47 mouse cellular contexts compared by ENCODE assay signal in genomic region chr15:100288980-100289379, GRCm38 (mm10). TPM values are rescaled to one million over a fixed set of nuclear protein-coding genes. Genes with fewer than 3 reads are reported as not detected.
"Had no signal": no experiment of that assay in that cellular context is flagged by ENCODE, and none has a peak within 500 bp of the region (broad histone marks: within the 10 kb centered on the region; RNA-seq: fewer than 3 reads in every experiment).

No protein-coding gene starts in this region.

- H3K4me3 ChIP-seq: limb, embryonic 10.5 days; limb, embryonic 12.5 days; limb, embryonic 13.5 days; limb, embryonic 15.5 days; liver, embryonic 12.5 days; liver, embryonic 13.5 days; liver, embryonic 15.5 days; lung, embryonic 15.5 days; megakaryocyte, embryonic 14.5 days; midbrain, embryonic 10.5 days; midbrain, embryonic 12.5 days; midbrain, embryonic 13.5 days; midbrain, embryonic 15.5 days; myocyte; neural tube, embryonic 12.5 days; neural tube, embryonic 13.5 days had no signal

- H3K9me3 ChIP-seq: limb, embryonic 10.5 days; limb, embryonic 13.5 days; limb, embryonic 15.5 days; liver, embryonic 12.5 days; liver, embryonic 13.5 days; liver, embryonic 15.5 days; lung, embryonic 15.5 days; midbrain, embryonic 10.5 days; midbrain, embryonic 12.5 days; midbrain, embryonic 13.5 days; midbrain, embryonic 15.5 days; neural tube, embryonic 13.5 days had no signal

- H3K36me3 ChIP-seq: limb, embryonic 10.5 days; limb, embryonic 12.5 days; limb, embryonic 13.5 days; limb, embryonic 15.5 days; liver, embryonic 12.5 days; liver, embryonic 13.5 days; liver, embryonic 15.5 days; lung, embryonic 15.5 days; midbrain, embryonic 10.5 days; midbrain, embryonic 12.5 days; midbrain, embryonic 13.5 days; midbrain, embryonic 15.5 days; neural tube, embryonic 12.5 days; neural tube, embryonic 13.5 days had no signal

- ATAC-seq: liver, embryonic 12.5 days; liver, postnatal 0 days; lung, postnatal 0 days; midbrain, embryonic 13.5 days; midbrain, embryonic 15.5 days; midbrain, embryonic 16.5 days had no signal

- H3K9ac ChIP-seq: limb, embryonic 12.5 days; limb, embryonic 13.5 days; limb, embryonic 15.5 days; liver, embryonic 12.5 days; liver, embryonic 13.5 days; liver, embryonic 14.5 days; liver, embryonic 15.5 days; liver, postnatal 0 days; lung, embryonic 14.5 days; lung, embryonic 15.5 days; midbrain, embryonic 12.5 days; midbrain, embryonic 13.5 days; midbrain, embryonic 15.5 days; neural tube, embryonic 12.5 days; neural tube, embryonic 13.5 days had no signal

- DNase-seq: left cerebral cortex, postnatal 4 days; liver; liver, embryonic 13.5 days; liver, postnatal 0 days; lung, adult 18-20 months; lung, adult 2 months; lung, embryonic 14.5 days; lung, postnatal 10 days; lung, postnatal 14 days; lung, postnatal 36 days; lung, postnatal 4 days; midbrain, embryonic 14.5 days had no signal

- H3K27ac ChIP-seq: limb, embryonic 10.5 days; limb, embryonic 12.5 days; limb, embryonic 13.5 days; limb, embryonic 15.5 days; liver, embryonic 12.5 days; liver, embryonic 13.5 days; liver, embryonic 14.5 days; liver, embryonic 15.5 days; lung, embryonic 15.5 days; macrophage; midbrain, embryonic 10.5 days; midbrain, embryonic 12.5 days; midbrain, embryonic 13.5 days; midbrain, embryonic 15.5 days; neural tube, embryonic 12.5 days; neural tube, embryonic 13.5 days had no signal

- H3K4me1 ChIP-seq: limb, embryonic 10.5 days; limb, embryonic 12.5 days; limb, embryonic 13.5 days; limb, embryonic 15.5 days; liver, embryonic 12.5 days; liver, embryonic 13.5 days; liver, embryonic 15.5 days; lung, embryonic 15.5 days; megakaryocyte, embryonic 14.5 days; midbrain, embryonic 10.5 days; midbrain, embryonic 12.5 days; midbrain, embryonic 13.5 days; midbrain, embryonic 15.5 days; neural tube, embryonic 12.5 days; neural tube, embryonic 13.5 days had no signal

- H3K27me3 ChIP-seq: limb, embryonic 12.5 days; limb, embryonic 13.5 days; limb, embryonic 15.5 days; liver, embryonic 12.5 days; liver, embryonic 13.5 days; liver, embryonic 15.5 days; lung, embryonic 15.5 days; midbrain, embryonic 12.5 days; midbrain, embryonic 13.5 days; midbrain, embryonic 15.5 days; neural tube, embryonic 12.5 days; neural tube, embryonic 13.5 days had no signal

- H3K4me2 ChIP-seq: limb, embryonic 12.5 days; limb, embryonic 13.5 days; limb, embryonic 15.5 days; liver, embryonic 11.5 days; liver, embryonic 12.5 days; liver, embryonic 13.5 days; liver, embryonic 15.5 days; lung, embryonic 14.5 days; lung, embryonic 15.5 days; midbrain, embryonic 11.5 days; midbrain, embryonic 12.5 days; midbrain, embryonic 13.5 days; midbrain, embryonic 15.5 days; neural tube, embryonic 12.5 days; neural tube, embryonic 13.5 days had no signal

RNA-seq across cellular contexts. Expression of gene Tmprss12, which starts 8.3 kb away (rescaled TPM):
- total RNA-seq: left cerebral cortex, postnatal 14 days; left cerebral cortex, postnatal 25 days; left cerebral cortex, postnatal 36 days; left cerebral cortex, postnatal 4 days; liver, adult 2 months; megakaryocyte progenitor cell, adult 5-6 weeks; megakaryocyte, adult 5-6 weeks; megakaryocyte-erythroid progenitor cell, adult 5-6 weeks; midbrain, postnatal 0 days; monocyte, adult 5-6 weeks had no signal
- polyA plus RNA-seq: limb, embryonic 10.5 days; limb, embryonic 11.5 days; limb, embryonic 12.5 days; limb, embryonic 13.5 days; limb, embryonic 14.5 days; limb, embryonic 15.5 days; liver, adult 2 months; liver, embryonic 11.5 days; liver, embryonic 12.5 days; liver, embryonic 13.5 days; liver, embryonic 14.5 days; liver, embryonic 15.5 days; liver, embryonic 16.5 days; liver, postnatal 0 days; lung, adult 2 months; lung, embryonic 14.5 days; lung, embryonic 15.5 days; lung, embryonic 16.5 days; lung, postnatal 0 days; macrophage; midbrain, embryonic 10.5 days; midbrain, embryonic 12.5 days; midbrain, embryonic 13.5 days; midbrain, embryonic 14.5 days; midbrain, embryonic 15.5 days; midbrain, embryonic 16.5 days; midbrain, postnatal 0 days; myocyte; neural tube, embryonic 11.5 days; neural tube, embryonic 12.5 days; neural tube, embryonic 13.5 days had no signal

RNA-seq across cellular contexts. Expression of gene Mettl7a3, which starts 45.7 kb away (rescaled TPM):
- total RNA-seq: liver, adult 2 months; megakaryocyte progenitor cell, adult 5-6 weeks; megakaryocyte, adult 5-6 weeks; midbrain, postnatal 0 days; monocyte, adult 5-6 weeks had no signal
- polyA plus RNA-seq: limb, embryonic 10.5 days; limb, embryonic 11.5 days; liver, adult 2 months; liver, embryonic 11.5 days; liver, embryonic 12.5 days; liver, embryonic 13.5 days; liver, embryonic 14.5 days; liver, embryonic 15.5 days; liver, embryonic 16.5 days; liver, postnatal 0 days; lung, embryonic 14.5 days; lung, embryonic 15.5 days; lung, embryonic 16.5 days; macrophage; midbrain, embryonic 10.5 days; midbrain, embryonic 11.5 days; midbrain, embryonic 12.5 days; midbrain, embryonic 13.5 days; midbrain, embryonic 14.5 days; midbrain, embryonic 15.5 days; midbrain, embryonic 16.5 days; midbrain, postnatal 0 days; myocyte; neural tube, embryonic 11.5 days had no signal
